Mouse (Mus musculus): Measurements from ENCODE around the gene Ino80e.

- TF ChIP-seq POLR2A (IDR thresholded peaks at IDR 0.05; ENCODE audit: control insufficient read depth, low read depth, low read length), result peak; percentile 68; the same call in 1 of the 2 replicates
- TF ChIP-seq CTCF (IDR thresholded peaks at IDR 0.05; ENCODE audit: control insufficient read depth, insufficient read depth, insufficient replicate concordance, low read depth, low read length), result no peak
Observed at GRCm38 (mm10) chr7:126898102-126898990, 36.2 kb upstream of the Ino80e start.
